ENCODE assay signal across 28 mouse cellular contexts in the genomic region with DNA sequence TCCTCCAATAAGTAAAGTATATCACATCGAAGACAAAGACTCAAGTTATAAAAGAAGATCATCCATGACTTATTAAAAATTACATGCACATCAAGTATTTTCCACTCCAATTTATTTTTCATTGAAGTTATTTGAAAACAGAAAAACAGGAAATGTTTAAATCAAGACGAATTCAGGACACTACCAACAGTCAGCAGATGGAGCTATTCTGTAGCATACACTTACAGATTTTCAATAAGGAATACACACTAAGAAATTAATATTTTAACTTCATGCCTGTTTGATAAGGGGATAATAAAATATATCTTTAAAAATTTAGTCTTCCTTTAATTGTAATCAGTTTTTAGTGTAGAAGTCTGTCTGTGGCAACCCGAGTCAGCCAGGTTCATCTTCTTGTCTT.
A peak's percentile ranks its signal among the peaks of the same experiment; 100 is the strongest.
DNase-seq lines count a peak whose midpoint lies in the region; ATAC-seq and TF ChIP-seq lines count a peak whose summit lies in the region.
"Had no signal": no experiment of that assay in that cellular context is flagged by ENCODE, and none has a peak within 500 bp of the region (broad histone marks: within the 10 kb centered on the region; RNA-seq: fewer than 3 reads in every experiment).

No protein-coding gene starts in this region.

- H3K9me3 ChIP-seq in hindbrain, postnatal 0 days (ENCODE audit: low read length), result no peaks in the 10 kb centered on the region
- H3K9me3 ChIP-seq in hindbrain, embryonic 13.5 days, result no peaks in the 10 kb centered on the region
- no peaks in the 10 kb centered on the region for H3K9me3 ChIP-seq in midbrain, postnatal 0 days (ENCODE audit: low read length)
- no peaks in the 10 kb centered on the region for H3K9me3 ChIP-seq in midbrain, embryonic 15.5 days
- H3K9me3 ChIP-seq in heart, embryonic 10.5 days, result no peaks in the 10 kb centered on the region
- H3K9me3 ChIP-seq: G1E; heart, embryonic 13.5 days had no signal

- no peaks in the 10 kb centered on the region for H3K4me1 ChIP-seq in hindbrain, postnatal 0 days (ENCODE audit: insufficient read depth, low read length)
- no peaks in the 10 kb centered on the region for H3K4me1 ChIP-seq in hindbrain, embryonic 13.5 days (replicated peaks)
- H3K4me1 ChIP-seq in midbrain, postnatal 0 days (ENCODE audit: insufficient read depth, low read length), result no peaks in the 10 kb centered on the region
- no peaks in the 10 kb centered on the region for H3K4me1 ChIP-seq in midbrain, embryonic 15.5 days
- no peaks in the 10 kb centered on the region for H3K4me1 ChIP-seq in heart, embryonic 10.5 days
- H3K4me1 ChIP-seq: heart, embryonic 13.5 days had no signal

- 65% methylated on average over 3 of the region's 3 CpGs for WGBS in hindbrain, postnatal 0 days
- WGBS in hindbrain, embryonic 13.5 days, result 76% methylated on average over 3 of the region's 3 CpGs
- 76% methylated on average over 3 of the region's 3 CpGs for WGBS in midbrain, postnatal 0 days
- 79% methylated on average over 3 of the region's 3 CpGs for WGBS in midbrain, embryonic 15.5 days
- WGBS in heart, embryonic 10.5 days, result 63% methylated on average over 3 of the region's 3 CpGs

- no peak for ATAC-seq in hindbrain, postnatal 0 days
- no peak for ATAC-seq in hindbrain, embryonic 13.5 days (ENCODE audit: low FRiP score)
- no peak for ATAC-seq in midbrain, postnatal 0 days (ENCODE audit: low FRiP score)
- no peak for ATAC-seq in midbrain, embryonic 15.5 days (replicated peaks)
- ATAC-seq: forebrain, embryonic 16.5 days; hindbrain, embryonic 16.5 days; inflammation-experienced regulatory T-cells, adult 6 months; intestine, embryonic 16.5 days had no signal

- H3K9ac ChIP-seq in hindbrain, postnatal 0 days (replicated peaks; ENCODE audit: low read length), result no peak overlapping the region
- no peak overlapping the region for H3K9ac ChIP-seq in hindbrain, embryonic 13.5 days
- H3K9ac ChIP-seq in midbrain, postnatal 0 days (replicated peaks; ENCODE audit: low read length, poor library complexity, severe bottlenecking), result no peak overlapping the region
- H3K9ac ChIP-seq in midbrain, embryonic 15.5 days, result no peak overlapping the region
- H3K9ac ChIP-seq: heart, embryonic 13.5 days had no signal

- peak; percentile 0 for DNase-seq in embryo, embryonic 11 days
- DNase-seq in embryo, embryonic 10.5 days (ENCODE audit: low spot score), result no peak
- DNase-seq in hindbrain, postnatal 0 days (ENCODE audit: low spot score), result peak; percentile 3
- DNase-seq in midbrain, postnatal 0 days (ENCODE audit: low spot score), result no peak
- DNase-seq in heart, embryonic 10.5 days (ENCODE audit: low spot score), result no peak
- no peak for DNase-seq in gastrocnemius, postnatal 4 days (ENCODE audit: low spot score in 2 of 2)
- DNase-seq: adrenal gland, adult 8-10 months; adrenal gland, postnatal 25 days; B cell, adult 2 months; cerebellum, adult 11 months; cerebellum, adult 2 months; cerebellum, adult 9-11 months; cerebellum, postnatal 25 days; gastrocnemius, adult 2 months; gastrocnemius, postnatal 14 days; heart, adult 18-20 months; heart, postnatal 14 days; heart, postnatal 4 days; kidney, adult 18-20 months had no signal

- H3K4me2 ChIP-seq in hindbrain, postnatal 0 days (ENCODE audit: low read depth, low read length), result no peak overlapping the region
- no peak overlapping the region for H3K4me2 ChIP-seq in hindbrain, embryonic 13.5 days
- no peak overlapping the region for H3K4me2 ChIP-seq in midbrain, postnatal 0 days (ENCODE audit: low read depth, low read length, poor library complexity, severe bottlenecking)
- no peak overlapping the region for H3K4me2 ChIP-seq in midbrain, embryonic 15.5 days
- H3K4me2 ChIP-seq: heart, embryonic 13.5 days had no signal

- TF ChIP-seq CTCF in hindbrain, postnatal 0 days (IDR thresholded peaks at IDR 0.05; ENCODE audit: low read depth), result no peak
- TF ChIP-seq CTCF in midbrain, postnatal 0 days (IDR thresholded peaks at IDR 0.05), result peak; percentile 55

- no peaks in the 10 kb centered on the region for H3K36me3 ChIP-seq in hindbrain, postnatal 0 days (ENCODE audit: insufficient read depth, low read length)
- no peaks in the 10 kb centered on the region for H3K36me3 ChIP-seq in hindbrain, embryonic 13.5 days
- no peaks in the 10 kb centered on the region for H3K36me3 ChIP-seq in midbrain, postnatal 0 days (ENCODE audit: insufficient read depth, low read length)
- H3K36me3 ChIP-seq in midbrain, embryonic 15.5 days (replicated peaks), result no peaks in the 10 kb centered on the region
- H3K36me3 ChIP-seq in heart, embryonic 10.5 days, result no peaks in the 10 kb centered on the region
- H3K36me3 ChIP-seq: G1E; heart, embryonic 13.5 days had no signal

- H3K4me3 ChIP-seq in hindbrain, postnatal 0 days (ENCODE audit: low read length), result no peak overlapping the region
- no peak overlapping the region for H3K4me3 ChIP-seq in hindbrain, embryonic 13.5 days
- H3K4me3 ChIP-seq in midbrain, postnatal 0 days (ENCODE audit: low read depth, low read length), result no peak overlapping the region
- H3K4me3 ChIP-seq in midbrain, embryonic 15.5 days, result no peak overlapping the region
- no peak overlapping the region for H3K4me3 ChIP-seq in heart, embryonic 10.5 days
- H3K4me3 ChIP-seq: gastrocnemius, adult 2 months; heart, embryonic 13.5 days had no signal

- no peak overlapping the region for H3K27ac ChIP-seq in hindbrain, postnatal 0 days
- H3K27ac ChIP-seq in hindbrain, embryonic 13.5 days, result no peak overlapping the region
- H3K27ac ChIP-seq in midbrain, postnatal 0 days (ENCODE audit: low read depth, low read length), result no peak overlapping the region
- no peak overlapping the region for H3K27ac ChIP-seq in midbrain, embryonic 15.5 days
- H3K27ac ChIP-seq in heart, embryonic 10.5 days, result no peak overlapping the region
- H3K27ac ChIP-seq: gastrocnemius, adult 2 months; heart, embryonic 13.5 days had no signal

- no peaks in the 10 kb centered on the region for H3K27me3 ChIP-seq in hindbrain, postnatal 0 days (ENCODE audit: insufficient read depth, low read length)
- H3K27me3 ChIP-seq in hindbrain, embryonic 13.5 days, result no peaks in the 10 kb centered on the region
- H3K27me3 ChIP-seq in midbrain, postnatal 0 days (ENCODE audit: insufficient read depth, low read length), result no peaks in the 10 kb centered on the region
- no peaks in the 10 kb centered on the region for H3K27me3 ChIP-seq in midbrain, embryonic 15.5 days (replicated peaks)
- no peaks in the 10 kb centered on the region for H3K27me3 ChIP-seq in heart, embryonic 10.5 days (ENCODE audit: insufficient read depth, poor library complexity, severe bottlenecking)
- H3K27me3 ChIP-seq: CH12.LX; heart, embryonic 13.5 days had no signal

Comparison
In these comparisons a context has a peak if more than half of its experiments do, and no peak if none do; other contexts are left out.
1. DNase-seq: peak in embryo, embryonic 11 days (single experiment) and hindbrain, postnatal 0 days (single experiment); none in embryo, embryonic 10.5 days (single experiment), midbrain, postnatal 0 days (single experiment), heart, embryonic 10.5 days (single experiment) and gastrocnemius, postnatal 4 days (0 of 2).